Comparison of ENCODE assay signal across 7 mouse cellular contexts in genomic region chr17:27085676-27086075, GRCm38 (mm10). TPM values are rescaled to one million over a fixed set of nuclear protein-coding genes. Genes with fewer than 3 reads are reported as not detected.
DNase-seq lines count a peak whose midpoint lies in the region; ATAC-seq lines count a peak whose summit lies in the region.

No protein-coding gene starts in this region.

- H3K27ac ChIP-seq in intestine, embryonic 14.5 days (ENCODE audit: low read depth): no peak overlapping the region
- H3K27ac ChIP-seq in intestine, embryonic 16.5 days (ENCODE audit: low read length): no peak overlapping the region

- H3K4me1 ChIP-seq in intestine, embryonic 14.5 days (replicated peaks; ENCODE audit: control insufficient read depth, insufficient read depth, low read length): 0 out of 2 replicates have a peak, but pooled peaks cover 4% of the 10 kb centered on the region
- peaks cover 36% of the 10 kb centered on the region for H3K4me1 ChIP-seq in intestine, embryonic 16.5 days (ENCODE audit: control insufficient read depth, insufficient read depth, low read length)

- DNase-seq in intestine, embryonic 14.5 days (ENCODE audit: low spot score): peak; percentile 87
- peak; percentile 74 for DNase-seq in CD4-positive helper T cell, adult 2 months (ENCODE audit: low read depth, low spot score)
- DNase-seq in NIH3T3 (ENCODE audit: low read depth): peak; percentile 83
- DNase-seq in heart, postnatal 36 days: peak; percentile 48 to 72
- DNase-seq in lung, postnatal 4 days: peak; percentile 69 to 77
- peak; percentile 34 to 46 for DNase-seq in thymus, adult 18-20 months

- H3K9ac ChIP-seq in intestine, embryonic 14.5 days (ENCODE audit: low read length): no peak overlapping the region
- H3K9ac ChIP-seq in intestine, embryonic 16.5 days (ENCODE audit: low read depth, low read length): no peak overlapping the region

- 0 out of 2 replicates have a peak, but pooled peaks cover 15% of the 10 kb centered on the region for H3K36me3 ChIP-seq in intestine, embryonic 14.5 days (ENCODE audit: control insufficient read depth, insufficient read depth, low read length)
- H3K36me3 ChIP-seq in intestine, embryonic 16.5 days (ENCODE audit: control insufficient read depth, insufficient read depth, low read length): peaks cover 4% of the 10 kb centered on the region; the same call in 1 of the 2 replicates

- H3K9me3 ChIP-seq in intestine, embryonic 14.5 days (ENCODE audit: control insufficient read depth, low read length): no peaks in the 10 kb centered on the region
- 0 out of 2 replicates have a peak, but pooled peaks cover 2% of the 10 kb centered on the region for H3K9me3 ChIP-seq in intestine, embryonic 16.5 days (ENCODE audit: control insufficient read depth, low read length)

- ATAC-seq in intestine, embryonic 14.5 days (replicated peaks; ENCODE audit: low FRiP score, low TSS enrichment, low read depth): no peak
- no peak for ATAC-seq in intestine, embryonic 16.5 days

- no peak overlapping the region for H3K4me3 ChIP-seq in intestine, embryonic 14.5 days (ENCODE audit: low read depth, low read length)
- no peak overlapping the region for H3K4me3 ChIP-seq in intestine, embryonic 16.5 days (ENCODE audit: low read length)

- intact Hi-C loops in heart, postnatal 36 days (cut with DNase I): loop anchor here (2.0 kb wide), 1 partner anchor 53 kb away; no protein-coding TSS in a partner anchor

- H3K27me3 ChIP-seq in intestine, embryonic 14.5 days (replicated peaks; ENCODE audit: control insufficient read depth, insufficient read depth, low read length): no peaks in the 10 kb centered on the region
- H3K27me3 ChIP-seq in intestine, embryonic 16.5 days (replicated peaks; ENCODE audit: control insufficient read depth, insufficient read depth, low read length): no peaks in the 10 kb centered on the region

- 72% methylated on average over 2 of the region's 2 CpGs for WGBS in intestine, embryonic 14.5 days
- 81% methylated on average over 2 of the region's 2 CpGs for WGBS in intestine, embryonic 16.5 days

- no peak overlapping the region for H3K4me2 ChIP-seq in intestine, embryonic 14.5 days (ENCODE audit: low read length)
- no peak overlapping the region for H3K4me2 ChIP-seq in intestine, embryonic 16.5 days (ENCODE audit: low read depth, low read length)

RNA-seq across cellular contexts. Expression of gene Itpr3, which starts 28.6 kb away (rescaled TPM):
- 14.2 and 16.5 TPM in 2 replicates for polyA plus RNA-seq in intestine, embryonic 14.5 days (2014; fragmentation: Nextera tagmentation; extraction: Ambion mirVana)
- 12.1 and 16.5 TPM in 2 replicates for polyA plus RNA-seq in intestine, embryonic 16.5 days (2015; fragmentation: Nextera tagmentation; extraction: Ambion mirVana)
- 1 to 10 TPM; 5.3 to 6.7 TPM for total RNA-seq in heart, postnatal 36 days (2021)

RNA-seq across cellular contexts. Expression of gene Uqcc2, which starts 48.0 kb away (rescaled TPM):
- polyA plus RNA-seq in intestine, embryonic 14.5 days (2014; fragmentation: Nextera tagmentation; extraction: Ambion mirVana): 335 and 353 TPM in 2 replicates
- 238 and 255 TPM in 2 replicates for polyA plus RNA-seq in intestine, embryonic 16.5 days (2015; fragmentation: Nextera tagmentation; extraction: Ambion mirVana)
- 100 to 1,000 TPM; 291 to 337 TPM for total RNA-seq in heart, postnatal 36 days (2021)

RNA-seq across cellular contexts. Expression of gene Bak1, which starts 56.9 kb away (rescaled TPM):
- 10.1 and 11.2 TPM in 2 replicates for polyA plus RNA-seq in intestine, embryonic 14.5 days (2014; fragmentation: Nextera tagmentation; extraction: Ambion mirVana)
- 8.5 and 10.3 TPM in 2 replicates for polyA plus RNA-seq in intestine, embryonic 16.5 days (2015; fragmentation: Nextera tagmentation; extraction: Ambion mirVana)
- total RNA-seq in heart, postnatal 36 days (2021): 10 to 100 TPM; 20.0 to 21.2 TPM
